Comparison of ENCODE assay signal across 11 mouse cellular contexts in genomic region chr15:79164251-79164650, GRCm38 (mm10). TPM values are rescaled to one million over a fixed set of nuclear protein-coding genes. Genes with fewer than 3 reads are reported as not detected.
DNase-seq lines count a peak whose midpoint lies in the region; ATAC-seq and TF ChIP-seq lines count a peak whose summit lies in the region.
"Had no signal": no experiment of that assay in that cellular context is flagged by ENCODE, and none has a peak within 500 bp of the region (broad histone marks: within the 10 kb centered on the region; RNA-seq: fewer than 3 reads in every experiment).

No protein-coding gene starts in this region.

- no peak for ATAC-seq in heart, embryonic 13.5 days (ENCODE audit: extremely low read depth, insufficient number of reproducible peaks, low FRiP score, low TSS enrichment)
- no peak for ATAC-seq in hindbrain, embryonic 13.5 days (ENCODE audit: low FRiP score)
- peak; percentile 28; the same call in 1 of the 2 replicates for ATAC-seq in neural tube, embryonic 14.5 days (ENCODE audit: low read depth)

- peak overlapping the region; percentile 30; the same call in 1 of the 2 replicates for H3K4me3 ChIP-seq in heart, embryonic 13.5 days
- H3K4me3 ChIP-seq in hindbrain, embryonic 13.5 days, result peak overlapping the region; percentile 27
- peak overlapping the region; percentile 24; the same call in 1 of the 2 replicates for H3K4me3 ChIP-seq in neural tube, embryonic 14.5 days (ENCODE audit: low read depth, low read length)
- H3K4me3 ChIP-seq in thymus, adult 2 months (ENCODE audit: control insufficient read depth, insufficient read depth, low read length), result no peak overlapping the region
- H3K4me3 ChIP-seq: megakaryocyte, embryonic 14.5 days had no signal

- no peak for DNase-seq in heart, postnatal 36 days
- DNase-seq in brain, adult 2 months (ENCODE audit: low read depth, low spot score), result peak; percentile 82
- no peak for DNase-seq in thymus, adult 2 months
- DNase-seq in Muller cell, postnatal 12 days (ENCODE audit: inconsistent ontology term), result no peak
- DNase-seq in adrenal gland, postnatal 4 days (ENCODE audit: low spot score in 2 of 2), result no peak
- DNase-seq: gastrocnemius, postnatal 10 days had no signal

- TF ChIP-seq POLR2A in thymus, adult 2 months (IDR thresholded peaks at IDR 0.05; ENCODE audit: control insufficient read depth, extremely low read depth, insufficient read depth, low read length, poor library complexity), result no peak

- no peaks in the 10 kb centered on the region for H3K9me3 ChIP-seq in heart, embryonic 13.5 days
- no peaks in the 10 kb centered on the region for H3K9me3 ChIP-seq in hindbrain, embryonic 13.5 days
- H3K9me3 ChIP-seq in neural tube, embryonic 14.5 days (ENCODE audit: control insufficient read depth, low read length), result no peaks in the 10 kb centered on the region
- H3K9me3 ChIP-seq: megakaryocyte, embryonic 14.5 days had no signal

- peaks cover 13% of the 10 kb centered on the region for H3K4me1 ChIP-seq in heart, embryonic 13.5 days
- peaks cover 31% of the 10 kb centered on the region for H3K4me1 ChIP-seq in hindbrain, embryonic 13.5 days (replicated peaks)
- no peaks in the 10 kb centered on the region for H3K4me1 ChIP-seq in neural tube, embryonic 14.5 days (ENCODE audit: control insufficient read depth, insufficient read depth, low read length)
- no peaks in the 10 kb centered on the region for H3K4me1 ChIP-seq in thymus, adult 2 months (replicated peaks; ENCODE audit: control insufficient read depth, insufficient read depth, low read length)

- 0 out of 2 replicates have a peak overlapping the region, but pooled peaks have one; percentile 54 for H3K4me2 ChIP-seq in heart, embryonic 13.5 days
- no peak overlapping the region for H3K4me2 ChIP-seq in hindbrain, embryonic 13.5 days
- H3K4me2 ChIP-seq in neural tube, embryonic 14.5 days (ENCODE audit: low read depth, low read length), result no peak overlapping the region
- H3K4me2 ChIP-seq: liver, embryonic 11.5 days had no signal

- intact Hi-C loops in heart, postnatal 36 days (cut with DNase I), result no loop called here

- no peaks in the 10 kb centered on the region for H3K36me3 ChIP-seq in heart, embryonic 13.5 days
- H3K36me3 ChIP-seq in hindbrain, embryonic 13.5 days, result no peaks in the 10 kb centered on the region
- no peaks in the 10 kb centered on the region for H3K36me3 ChIP-seq in neural tube, embryonic 14.5 days (ENCODE audit: control insufficient read depth, insufficient read depth, low read length)
- no peaks in the 10 kb centered on the region for H3K36me3 ChIP-seq in thymus, adult 2 months (ENCODE audit: control insufficient read depth, insufficient read depth, low read length)

- TF ChIP-seq CTCF in thymus, adult 2 months (IDR thresholded peaks at IDR 0.05; ENCODE audit: borderline replicate concordance, control insufficient read depth, extremely low read depth, insufficient read depth, low read length, poor library complexity), result no peak

- WGBS in heart, embryonic 13.5 days, result 5% methylated on average over 13 of the region's 15 CpGs
- 8% methylated on average over 9 of the region's 15 CpGs for WGBS in hindbrain, embryonic 13.5 days
- WGBS in neural tube, embryonic 14.5 days, result 5% methylated on average over 14 of the region's 15 CpGs
- 18% methylated on average over 15 of the region's 15 CpGs for WGBS in thymus, adult 2 months

- no peak overlapping the region for H3K27ac ChIP-seq in heart, embryonic 13.5 days (replicated peaks)
- H3K27ac ChIP-seq in hindbrain, embryonic 13.5 days, result no peak overlapping the region
- no peak overlapping the region for H3K27ac ChIP-seq in neural tube, embryonic 14.5 days (ENCODE audit: low read depth, low read length)
- no peak overlapping the region for H3K27ac ChIP-seq in thymus, adult 2 months (ENCODE audit: control insufficient read depth, insufficient read depth, low read length)

- peaks cover 88% of the 10 kb centered on the region for H3K27me3 ChIP-seq in heart, embryonic 13.5 days (replicated peaks)
- peaks cover 70% of the 10 kb centered on the region for H3K27me3 ChIP-seq in hindbrain, embryonic 13.5 days
- peaks cover 31% of the 10 kb centered on the region for H3K27me3 ChIP-seq in neural tube, embryonic 14.5 days (ENCODE audit: control insufficient read depth, insufficient read depth, low read length)
- peaks cover 10% of the 10 kb centered on the region; the same call in 1 of the 2 replicates for H3K27me3 ChIP-seq in thymus, adult 2 months (ENCODE audit: control insufficient read depth, insufficient read depth, low read length)

- no peak overlapping the region for H3K9ac ChIP-seq in heart, embryonic 13.5 days
- peak overlapping the region; percentile 39; the same call in 1 of the 2 replicates for H3K9ac ChIP-seq in hindbrain, embryonic 13.5 days
- no peak overlapping the region; the same call in 1 of the 2 replicates for H3K9ac ChIP-seq in neural tube, embryonic 14.5 days (replicated peaks; ENCODE audit: low read depth, low read length)

RNA-seq across cellular contexts. Expression of gene Sox10, which starts 0.8 kb away (rescaled TPM):
- polyA plus RNA-seq in heart, embryonic 13.5 days (2015; fragmentation: Nextera tagmentation; extraction: Ambion mirVana), result 0.42 and 0.44 TPM in 2 replicates
- total RNA-seq in heart, postnatal 36 days (2021), result 1 to 10 TPM; 1.4 to 1.6 TPM
- polyA plus RNA-seq in hindbrain, embryonic 13.5 days (2015; fragmentation: Nextera tagmentation; extraction: Ambion mirVana), result 6.6 and 8.1 TPM in 2 replicates
- 7.7 and 14.5 TPM in 2 replicates for polyA plus RNA-seq in neural tube, embryonic 14.5 days (2014; fragmentation: Nextera tagmentation; extraction: Ambion mirVana)
- 0.87 and 0.88 TPM in 2 replicates for polyA plus RNA-seq in thymus, adult 2 months (2012; rRNA removed)
- total RNA-seq in adrenal gland, postnatal 4 days (2021), result 10 to 100 TPM in 1 of 2 experiments, 1 to 10 TPM in 1; 9.5 to 12.3 TPM

RNA-seq across cellular contexts. Expression of gene 1700088E04Rik, which starts 23.2 kb away (rescaled TPM):
- 6.0 TPM in 2 replicates for polyA plus RNA-seq in heart, embryonic 13.5 days (2015; fragmentation: Nextera tagmentation; extraction: Ambion mirVana)
- 1 to 10 TPM; 1.3 to 2.8 TPM for total RNA-seq in heart, postnatal 36 days (2021)
- 15.3 and 22.1 TPM in 2 replicates for polyA plus RNA-seq in hindbrain, embryonic 13.5 days (2015; fragmentation: Nextera tagmentation; extraction: Ambion mirVana)
- 13.3 and 18.0 TPM in 2 replicates for polyA plus RNA-seq in neural tube, embryonic 14.5 days (2014; fragmentation: Nextera tagmentation; extraction: Ambion mirVana)
- polyA plus RNA-seq in thymus, adult 2 months (2012; rRNA removed), result 1.3 and 1.8 TPM in 2 replicates
- 1 to 10 TPM; 8.0 to 9.0 TPM for total RNA-seq in adrenal gland, postnatal 4 days (2021)

RNA-seq across cellular contexts. Expression of gene Polr2f, which starts 23.4 kb away (rescaled TPM):
- polyA plus RNA-seq in heart, embryonic 13.5 days (2015; fragmentation: Nextera tagmentation; extraction: Ambion mirVana), result 231 and 244 TPM in 2 replicates
- 100 to 1,000 TPM; 132 to 146 TPM for total RNA-seq in heart, postnatal 36 days (2021)
- 263 and 295 TPM in 2 replicates for polyA plus RNA-seq in hindbrain, embryonic 13.5 days (2015; fragmentation: Nextera tagmentation; extraction: Ambion mirVana)
- 276 and 304 TPM in 2 replicates for polyA plus RNA-seq in neural tube, embryonic 14.5 days (2014; fragmentation: Nextera tagmentation; extraction: Ambion mirVana)
- polyA plus RNA-seq in thymus, adult 2 months (2012; rRNA removed), result 37.3 and 38.0 TPM in 2 replicates
- total RNA-seq in adrenal gland, postnatal 4 days (2021), result 100 to 1,000 TPM; 134 to 142 TPM

RNA-seq across cellular contexts. Expression of gene Micall1, which starts 55.6 kb away (rescaled TPM):
- 15.4 and 15.6 TPM in 2 replicates for polyA plus RNA-seq in heart, embryonic 13.5 days (2015; fragmentation: Nextera tagmentation; extraction: Ambion mirVana)
- 10 to 100 TPM; 39.0 to 50.1 TPM for total RNA-seq in heart, postnatal 36 days (2021)
- 8.7 and 10.3 TPM in 2 replicates for polyA plus RNA-seq in hindbrain, embryonic 13.5 days (2015; fragmentation: Nextera tagmentation; extraction: Ambion mirVana)
- 12.6 and 13.1 TPM in 2 replicates for polyA plus RNA-seq in neural tube, embryonic 14.5 days (2014; fragmentation: Nextera tagmentation; extraction: Ambion mirVana)
- polyA plus RNA-seq in thymus, adult 2 months (2012; rRNA removed), result 46.1 and 47.3 TPM in 2 replicates
- total RNA-seq in adrenal gland, postnatal 4 days (2021), result 10 to 100 TPM; 36.0 to 40.2 TPM
